Mouse (Mus musculus) embryonic facial prominence, embryonic 11.5 days (tissue): ENCODE measurements at regions not wholly inside any gene's neighbourhood (a gene's known extent, or its start where the extent isn't known, plus 50 kb on each side); places are given as distances from the start of the nearest gene placed in this dataset.

Experiments used
- ATAC-seq: fragments of 200-750 bp; cut with Nextera tagmentation; replicated peaks from 2 replicates; pipeline ENCODE4 v1.8.0; 2017; ENCODE audit warnings: low read depth; ENCODE audit not compliant: insufficient number of reproducible peaks, low FRiP score, low TSS enrichment
- DNase-seq: peaks from one replicate; pipeline ENCODE4 v3.0.0-alpha.2; 2015; ENCODE audit warnings: low spot score
- H3K27ac ChIP-seq: fragments of 300-500 bp; sonication (generic); replicated peaks from 2 replicates; pipeline ENCODE4 v1.5.1; 2014; ENCODE audit warnings: mild to moderate bottlenecking, low read depth, low read length, control low read depth
- H3K27me3 ChIP-seq: fragments of 300-500 bp; sonication (generic); 2 replicates; pipeline ENCODE4 v1.6.1; 2014; ENCODE audit warnings: mild to moderate bottlenecking, low read length, moderate library complexity, mixed read lengths; ENCODE audit not compliant: control insufficient read depth, insufficient read depth
- H3K36me3 ChIP-seq: fragments of 300-500 bp; sonication (generic); replicated peaks from 2 replicates; pipeline ENCODE4 v1.6.1; 2014; ENCODE audit warnings: low read depth, mild to moderate bottlenecking, low read length, moderate library complexity, mixed read lengths; ENCODE audit not compliant: control insufficient read depth, insufficient read depth
- H3K4me1 ChIP-seq: fragments of 300-500 bp; sonication (generic); 2 replicates; pipeline ENCODE4 v1.6.1; 2014; ENCODE audit warnings: low read length, mixed read lengths; ENCODE audit not compliant: control insufficient read depth, insufficient read depth
- H3K4me2 ChIP-seq: fragments of 300-500 bp; sonication (generic); 2 replicates; pipeline ENCODE4 v1.6.1; 2014; ENCODE audit warnings: low read depth, mild to moderate bottlenecking, control low read depth, low read length, moderate library complexity
- H3K4me3 ChIP-seq: fragments of 300-500 bp; sonication (generic); 2 replicates; pipeline ENCODE4 v1.5.1; 2014; ENCODE audit warnings: low read depth, low read length, control low read depth
- H3K9ac ChIP-seq: fragments of 300-500 bp; sonication (generic); replicated peaks from 2 replicates; pipeline ENCODE4 v1.6.1; 2014; ENCODE audit warnings: mild to moderate bottlenecking, control low read depth, low read length
- H3K9me3 ChIP-seq: fragments of 300-500 bp; sonication (generic); replicated peaks from 2 replicates; pipeline ENCODE4 v1.6.1; 2016; ENCODE audit warnings: mild to moderate bottlenecking, low read length, inconsistent platforms, mixed read lengths; ENCODE audit not compliant: control insufficient read depth
- WGBS: fragments of 180-500 bp; shearing (Covaris S2); extraction: QIAGEN DNeasy Blood & Tissue Kit; methylation state at CpG from one replicate; pipeline ENCODE4 v1.1.7; 2014; 5-methylcytosine and 5-hydroxymethylcytosine counted together

DNA sequence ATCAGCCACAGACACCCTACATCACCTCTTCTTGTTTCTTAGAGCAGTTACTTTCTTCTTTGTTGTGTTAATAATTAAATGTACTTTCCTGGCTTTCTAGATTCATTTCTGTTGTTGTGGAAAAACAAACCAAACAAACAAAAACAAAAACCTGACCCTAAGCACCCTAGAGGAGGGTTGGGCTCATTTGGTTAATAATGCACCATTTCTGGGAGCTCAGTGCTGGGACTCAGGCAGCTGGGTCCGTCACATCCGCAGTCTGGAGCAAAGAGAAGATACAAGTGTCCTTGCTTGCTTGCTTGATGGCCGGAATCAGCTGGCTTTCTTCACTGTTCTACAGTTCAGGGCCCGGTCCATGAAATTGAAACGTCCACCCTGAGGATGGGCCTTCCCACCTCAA is 191.9 kb downstream of the Tgfb2 start:
- Histone ChIP-seq H3K4me2 (no peak overlapping the region), H3K4me1 (no peaks in the 10 kb centered on the region), H3K4me3 (no peak overlapping the region), H3K27me3 (no peaks in the 10 kb centered on the region), H3K9me3 (no peaks in the 10 kb centered on the region), H3K9ac (no peak overlapping the region), H3K36me3 (no peaks in the 10 kb centered on the region), H3K27ac (no peak overlapping the region)
- DNase-seq: no peak
- no peak for ATAC-seq
- WGBS: 67% methylated on average over 5 of the region's 5 CpGs

DNA sequence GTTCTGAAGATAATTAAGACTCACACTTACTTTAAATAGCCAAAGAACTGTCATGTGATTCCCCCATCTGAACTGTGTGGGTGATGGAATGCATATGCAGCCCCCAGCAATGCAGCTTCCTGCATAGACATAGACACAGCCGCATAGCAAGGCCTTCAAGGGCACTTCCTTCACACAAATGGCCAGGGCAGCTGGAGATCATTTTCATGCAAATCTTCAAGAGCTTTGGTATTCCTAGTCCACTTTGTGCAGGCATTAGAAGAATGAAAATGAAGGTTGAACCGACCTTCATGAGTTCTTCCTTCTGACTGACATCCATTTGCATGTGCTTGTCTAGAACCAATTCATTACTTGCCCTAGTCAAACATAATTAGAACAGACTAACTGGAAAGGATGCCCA is 195.3 kb downstream of the Tgfb2 start:
- H3K4me2 ChIP-seq: no peak overlapping the region
- no peak for DNase-seq
- H3K27ac ChIP-seq: no peak overlapping the region
- H3K27me3 ChIP-seq: no peaks in the 10 kb centered on the region
- no peaks in the 10 kb centered on the region for H3K36me3 ChIP-seq
- ATAC-seq: no peak
- H3K9ac ChIP-seq: no peak overlapping the region
- H3K4me3 ChIP-seq: no peak overlapping the region
- H3K4me1 ChIP-seq: no peaks in the 10 kb centered on the region
- no peaks in the 10 kb centered on the region for H3K9me3 ChIP-seq
- WGBS: 46% methylated on average over 2 of the region's 2 CpGs

DNA sequence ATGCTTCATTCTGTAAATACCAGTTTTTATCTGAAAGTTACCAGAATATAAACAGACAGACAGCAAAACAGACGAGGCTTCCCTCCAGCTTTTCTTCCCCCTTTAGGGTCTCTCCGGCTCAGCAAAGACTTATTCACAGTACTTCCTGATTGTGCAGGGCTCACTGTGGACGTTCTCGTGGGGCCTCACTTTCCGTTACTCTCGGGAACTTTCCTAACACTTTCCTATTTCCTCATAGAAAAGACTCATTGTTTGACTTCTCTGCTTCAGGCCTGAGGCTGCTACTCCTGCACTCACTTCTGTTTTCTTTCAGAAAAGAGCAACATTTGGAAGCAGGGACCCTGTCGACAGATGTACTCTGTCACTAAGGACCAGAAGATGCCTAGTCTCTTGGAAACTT is 197.4 kb downstream of the Tgfb2 start:
- 20% methylated on average over 7 of the region's 7 CpGs for WGBS
- Histone ChIP-seq H3K27ac (0 out of 2 replicates have a peak overlapping the region, but pooled peaks have one; percentile 14), H3K36me3 (no peaks in the 10 kb centered on the region), H3K9ac (no peak overlapping the region), H3K4me3 (no peak overlapping the region), H3K4me1 (no peaks in the 10 kb centered on the region), H3K4me2 (no peak overlapping the region), H3K9me3 (no peaks in the 10 kb centered on the region), H3K27me3 (no peaks in the 10 kb centered on the region)
- DNase-seq: peak; percentile 22
- no peak for ATAC-seq

DNA sequence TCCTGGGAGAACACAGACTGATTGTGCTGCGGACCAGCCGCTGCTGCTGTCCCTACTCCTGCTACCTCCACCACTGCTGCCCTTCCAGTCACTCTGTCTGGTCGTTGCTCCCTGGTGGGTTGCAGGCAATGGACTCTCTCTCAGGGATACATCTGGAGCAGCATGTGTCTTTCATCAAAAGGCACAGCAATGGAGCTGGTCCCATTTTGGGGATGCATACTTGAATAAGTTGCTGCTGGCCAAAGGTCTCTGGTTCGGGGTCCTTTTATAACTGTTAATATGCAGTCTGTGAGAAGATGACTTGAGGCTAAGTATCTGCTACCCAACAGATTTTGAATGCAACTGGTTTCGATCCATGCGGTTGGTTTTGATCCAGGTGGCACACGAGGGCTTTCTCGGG is 197.8 kb downstream of the Tgfb2 start:
- Histone ChIP-seq H3K27ac (0 out of 2 replicates have a peak overlapping the region, but pooled peaks have one; percentile 14), H3K36me3 (no peaks in the 10 kb centered on the region), H3K27me3 (no peaks in the 10 kb centered on the region), H3K9ac (no peak overlapping the region), H3K4me2 (no peak overlapping the region), H3K4me3 (no peak overlapping the region), H3K9me3 (no peaks in the 10 kb centered on the region), H3K4me1 (no peaks in the 10 kb centered on the region)
- WGBS: 59% methylated on average over 8 of the region's 8 CpGs
- no peak for ATAC-seq
- peak; percentile 21 for DNase-seq

DNA sequence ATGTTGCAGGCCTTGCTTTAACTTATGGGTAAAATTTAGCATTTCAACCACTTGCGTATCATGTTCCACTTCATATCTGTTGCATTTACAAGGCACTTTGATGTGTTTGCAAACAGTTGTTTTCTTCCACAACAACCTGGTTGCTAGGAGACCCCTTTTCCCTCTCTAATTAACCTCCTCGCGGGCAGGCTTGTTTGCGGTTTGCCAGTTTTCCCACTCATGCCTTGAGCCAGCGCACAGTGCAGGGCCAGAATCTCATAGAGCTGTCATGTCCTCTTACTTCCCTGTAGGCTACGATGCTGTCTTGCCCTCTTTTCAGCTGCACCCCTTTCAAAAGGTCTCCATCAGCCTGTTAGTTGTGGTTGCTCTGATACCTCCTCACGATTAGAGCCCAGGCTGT is 199.3 kb downstream of the Tgfb2 start:
- H3K27ac ChIP-seq: no peak overlapping the region
- no peaks in the 10 kb centered on the region for H3K9me3 ChIP-seq
- DNase-seq (peak; percentile 20), ATAC-seq (no peak)
- 73% methylated on average over 7 of the region's 7 CpGs for WGBS
- no peaks in the 10 kb centered on the region for H3K36me3 ChIP-seq
- H3K27me3 ChIP-seq: no peaks in the 10 kb centered on the region
- H3K4me3 ChIP-seq: no peak overlapping the region
- no peaks in the 10 kb centered on the region for H3K4me1 ChIP-seq
- H3K9ac ChIP-seq: no peak overlapping the region
- H3K4me2 ChIP-seq: no peak overlapping the region

DNA sequence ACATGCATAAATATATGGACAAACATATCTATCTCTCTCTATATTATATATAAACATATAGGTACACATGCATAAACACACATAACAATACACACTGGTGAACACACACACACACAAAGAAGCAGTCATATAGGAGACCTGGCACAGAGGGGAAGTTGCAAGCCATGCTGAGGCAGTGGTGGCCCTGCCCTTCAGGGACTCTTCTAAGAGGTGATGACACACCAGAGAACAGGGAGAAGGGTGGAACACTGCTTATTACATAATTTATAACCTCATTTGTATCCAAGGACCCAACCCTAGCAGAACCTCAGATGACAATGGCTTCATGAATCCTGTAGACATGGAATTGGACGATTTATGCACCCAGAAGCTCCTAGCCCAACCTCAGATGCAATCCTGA is 199.9 kb downstream of the Tgfb2 start:
- H3K4me2 ChIP-seq: no peak overlapping the region
- DNase-seq (no peak), ATAC-seq (no peak)
- H3K27me3 ChIP-seq: no peaks in the 10 kb centered on the region
- no peaks in the 10 kb centered on the region for H3K9me3 ChIP-seq
- H3K4me3 ChIP-seq: no peak overlapping the region
- H3K4me1 ChIP-seq: no peaks in the 10 kb centered on the region
- no peak overlapping the region for H3K9ac ChIP-seq
- no peaks in the 10 kb centered on the region for H3K36me3 ChIP-seq
- H3K27ac ChIP-seq: no peak overlapping the region
- 71% methylated on average over 1 of the region's 1 CpGs for WGBS

DNA sequence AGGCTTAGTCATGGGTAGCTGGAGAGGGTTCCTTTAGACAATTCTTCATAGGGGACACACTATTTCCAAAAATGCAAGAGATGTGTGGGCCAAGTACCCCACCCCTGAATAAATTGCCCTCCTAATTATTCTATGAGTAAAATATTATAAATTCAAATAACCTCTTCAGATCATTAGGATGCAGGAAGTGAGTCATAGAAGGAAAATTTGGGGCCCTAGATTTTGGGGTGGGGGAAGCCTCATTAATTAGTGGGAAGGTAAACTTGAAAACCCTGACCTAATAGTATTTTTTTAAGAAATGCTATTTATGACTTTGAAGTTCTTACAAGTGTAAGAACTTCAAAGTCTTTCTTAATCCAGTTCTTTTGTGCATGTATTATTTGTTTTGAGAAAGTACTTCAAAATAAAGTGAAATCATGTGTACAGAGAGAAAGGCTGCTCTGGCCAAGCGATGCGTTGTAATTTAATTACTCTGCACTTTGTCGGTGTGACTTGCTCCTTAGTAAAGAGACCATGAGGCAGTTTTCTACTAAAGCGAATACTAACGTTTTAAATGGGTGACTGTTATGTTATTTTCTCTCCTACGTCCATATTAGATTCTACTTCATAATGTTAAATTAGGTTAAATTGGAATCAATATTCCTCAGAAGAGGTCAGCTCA is 200.6 kb downstream of the Tgfb2 start:
- Histone ChIP-seq H3K9me3 (no peaks in the 10 kb centered on the region), H3K27me3 (no peaks in the 10 kb centered on the region), H3K36me3 (no peaks in the 10 kb centered on the region), H3K4me3 (no peak overlapping the region), H3K4me1 (no peaks in the 10 kb centered on the region), H3K4me2 (no peak overlapping the region), H3K27ac (no peak overlapping the region), H3K9ac (no peak overlapping the region)
- 69% methylated on average over 6 of the region's 6 CpGs for WGBS
- DNase-seq (no peak), ATAC-seq (no peak)

DNA sequence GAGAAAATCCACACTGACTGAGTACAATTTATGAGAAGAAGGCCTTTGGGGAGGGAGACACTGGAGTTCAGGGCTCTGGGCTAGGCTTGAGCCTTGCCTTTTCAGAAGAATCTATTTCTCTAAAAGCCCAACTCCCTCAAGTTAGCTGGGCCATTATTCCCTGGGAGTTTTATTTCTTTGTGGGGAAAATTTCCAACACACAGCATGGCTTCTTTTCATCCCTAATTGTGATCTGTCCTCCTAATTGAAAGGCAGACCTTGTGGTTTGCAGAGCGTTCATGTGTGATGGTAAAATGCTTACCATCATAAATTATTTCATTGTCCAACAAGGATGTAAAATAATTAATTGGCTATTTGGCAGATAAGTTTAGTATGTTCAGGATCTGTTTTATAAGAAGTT is 204.1 kb downstream of the Tgfb2 start:
- ATAC-seq: no peak
- Histone ChIP-seq H3K9ac (no peak overlapping the region), H3K4me2 (no peak overlapping the region), H3K9me3 (no peaks in the 10 kb centered on the region), H3K36me3 (no peaks in the 10 kb centered on the region), H3K4me3 (no peak overlapping the region), H3K27ac (no peak overlapping the region), H3K4me1 (no peaks in the 10 kb centered on the region), H3K27me3 (no peaks in the 10 kb centered on the region)
- 87% methylated on average over 1 of the region's 1 CpGs for WGBS
- no peak for DNase-seq
